Mouse (Mus musculus): Measurements from ENCODE around the gene Usp22.

DNA sequence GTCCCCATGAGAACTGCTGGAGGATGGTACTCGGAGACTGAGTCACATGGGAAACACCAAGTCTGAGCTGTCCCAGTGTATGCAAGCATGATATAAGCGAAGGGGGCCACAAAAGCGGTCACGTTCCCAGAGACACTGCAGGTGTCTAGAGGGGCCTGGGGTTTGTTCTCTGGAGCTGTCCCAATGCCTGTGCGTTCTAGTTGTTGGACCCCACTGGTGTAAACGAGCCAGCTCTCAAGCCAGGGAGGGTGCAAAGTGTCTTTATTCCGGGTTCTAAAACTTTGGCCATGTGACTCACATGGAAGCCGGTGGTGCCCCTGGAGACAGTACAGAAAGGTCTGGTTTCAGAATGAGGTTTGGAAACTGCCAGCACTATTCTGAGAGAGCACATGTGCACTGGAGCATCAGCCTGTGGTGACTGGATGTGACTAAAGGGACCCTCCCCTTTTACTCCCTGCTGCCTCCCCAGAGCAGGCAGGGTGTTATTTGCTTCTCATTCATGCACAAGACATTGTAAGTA is 52.0 kb downstream of the Usp22 start:
- TF ChIP-seq POLR2A (IDR thresholded peaks at IDR 0.05; ENCODE audit: low read depth, low read length), result no peak
- TF ChIP-seq CTCF (IDR thresholded peaks at IDR 0.05; ENCODE audit: extremely low read depth, insufficient read length, insufficient replicate concordance, low read depth, low read length), result no peak

Measured in small intestine, adult 2 months (tissue).